Mouse (Mus musculus): ENCODE data around the gene Rnf111. TPM values are rescaled to one million over a fixed set of nuclear protein-coding genes. Genes with fewer than 3 reads are reported as not detected.

Rnf111 gene
- 64.1 TPM for total RNA-seq (2023)

GRCm38 (mm10) chr9:70503626-70504041 lies at the start of gene Rnf111:
TSS of gene Rnf111 (minus strand) at chr9:70503725.

GRCm38 (mm10) chr9:70542305-70543041 lies 38.9 kb upstream of the Rnf111 start, which contains the start of gene Sltm:
TSS of gene Sltm (plus strand) at chr9:70542754.

GRCm38 (mm10) chr9:70421257-70422056 lies 82.1 kb downstream of the Rnf111 start, which contains the start of gene Ccnb2:
TSS of gene Ccnb2 (minus strand) at chr9:70421547.

Other genes starting within 250 kb of the Rnf111 start
- 2.1 TPM for gene Ccnb2, start 82.2 kb downstream of the Rnf111 start, total RNA-seq (2023)
- 135 TPM for gene Sltm, start 39.0 kb upstream of the Rnf111 start, total RNA-seq (2023)
- 2.1 TPM for gene Gm10642, start 152.5 kb upstream of the Rnf111 start, total RNA-seq (2023)
- gene Mindy2, start 153.4 kb upstream of the Rnf111 start, total RNA-seq (2023) = 28.8 TPM
- gene Adam10, start 175.3 kb upstream of the Rnf111 start, total RNA-seq (2023) = 56.6 TPM